Mouse (Mus musculus): Measurements from ENCODE around the gene Lrriq1. TPM values are rescaled to one million over a fixed set of nuclear protein-coding genes. Genes with fewer than 3 reads are reported as not detected.

Gene Lrriq1
- polyA plus RNA-seq, 1 experiment from 2014 or later, result 0.10 TPM

DNA sequence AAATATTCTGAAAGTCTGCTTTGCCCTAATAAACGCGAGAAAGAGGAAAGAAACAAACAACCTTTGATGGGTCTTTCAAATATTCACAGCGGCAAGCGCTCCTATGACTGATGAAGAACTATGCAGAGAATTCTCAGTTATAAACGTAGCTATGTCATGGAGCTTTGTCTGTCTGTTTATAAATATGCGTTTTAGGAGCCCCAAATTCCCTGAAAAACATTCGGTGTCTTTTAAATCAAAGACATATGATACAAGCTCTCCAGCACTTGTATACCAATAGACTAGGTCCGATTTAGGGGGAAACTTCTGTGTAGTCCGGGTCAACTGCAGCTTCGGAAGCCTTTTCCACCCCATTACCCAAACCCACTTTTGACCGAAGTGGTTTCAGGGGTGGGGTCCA, 205.2 kb downstream of the Lrriq1 start:
- no peak overlapping the region for H3K4me2 ChIP-seq (replicated peaks; ENCODE audit: low read depth)
- no peak for TF ChIP-seq CTCF (IDR thresholded peaks at IDR 0.05; ENCODE audit: low read depth)
- no peak for TF ChIP-seq EP300 (optimal IDR thresholded peaks at IDR 0.05)
- H3K36me3 ChIP-seq (ENCODE audit: control insufficient read depth, insufficient read depth, low read length), result no peaks in the 10 kb centered on the region
- H3K4me1 ChIP-seq (replicated peaks; ENCODE audit: control insufficient read depth, insufficient read depth), result no peaks in the 10 kb centered on the region
- no peak for DNase-seq (ENCODE audit: low spot score)
- H3K9ac ChIP-seq (ENCODE audit: low read length), result no peak overlapping the region
- no peak overlapping the region for H3K27ac ChIP-seq (replicated peaks)
- no peak for ATAC-seq (ENCODE audit: low FRiP score, low TSS enrichment)
- peaks cover 28% of the 10 kb centered on the region; the same call in 1 of the 2 replicates for H3K27me3 ChIP-seq (ENCODE audit: control insufficient read depth, insufficient read depth, low read length)
- 3% methylated on average over 11 of the region's 11 CpGs for WGBS
- no peak overlapping the region for H3K4me3 ChIP-seq (ENCODE audit: low read depth, low read length)
- H3K9me3 ChIP-seq (ENCODE audit: control insufficient read depth, low read length), result no peaks in the 10 kb centered on the region

DNA sequence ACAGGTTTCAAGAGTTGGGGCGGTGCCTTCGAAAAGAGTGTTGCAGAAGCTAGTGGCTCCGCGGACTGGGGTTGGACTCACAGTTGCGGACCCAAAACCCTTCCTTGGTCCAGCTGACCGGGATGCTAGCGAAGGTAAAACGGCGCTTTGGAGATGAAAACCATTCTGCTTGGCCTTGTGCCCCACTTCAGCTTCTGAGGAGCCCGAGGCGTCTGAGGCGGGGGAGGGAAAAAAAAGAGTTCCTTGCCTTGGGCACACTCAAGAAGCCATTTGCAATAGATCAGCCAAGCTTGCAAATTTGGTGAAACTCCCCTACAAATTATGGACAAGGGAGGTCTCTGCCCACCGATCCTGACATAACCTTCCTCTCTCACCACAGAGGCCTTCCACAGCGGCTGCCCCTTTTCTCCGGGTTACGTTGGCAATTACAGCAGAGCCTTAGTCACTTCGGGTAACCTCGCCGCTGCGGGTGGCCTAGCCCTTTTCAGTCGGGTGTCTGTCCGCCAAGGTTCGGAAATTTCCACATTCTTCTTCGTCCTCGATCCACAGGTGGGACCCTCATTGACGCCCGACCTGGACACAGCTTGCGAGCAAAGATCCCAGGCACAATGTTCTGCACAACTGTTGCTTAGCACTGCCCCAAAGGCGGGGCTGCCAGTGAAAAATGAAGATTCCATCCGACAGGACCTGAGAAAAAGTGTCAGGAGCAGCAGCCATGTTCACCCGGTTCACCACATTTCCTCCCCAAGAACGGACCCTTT, 206.2 kb downstream of the Lrriq1 start, which contains the start of gene Alx1:
Gene Alx1, minus strand, starts transcription at position 486 of the 761 bp plus-strand sequence.
- WGBS, result 4% methylated on average over 32 of the region's 32 CpGs
- Histone ChIP-seq H3K36me3 (ENCODE audit: control insufficient read depth, insufficient read depth, low read length) (no peaks in the 10 kb centered on the region), H3K4me2 (replicated peaks; ENCODE audit: low read depth) (no peak within 1 kb of the TSS), H3K9ac (ENCODE audit: low read length) (no peak within 1 kb of the TSS), H3K27ac (replicated peaks) (no peak within 1 kb of the TSS), H3K4me1 (replicated peaks; ENCODE audit: control insufficient read depth, insufficient read depth) (no peaks in the 10 kb centered on the region), H3K4me3 (ENCODE audit: low read depth, low read length) (no peak within 1 kb of the TSS), H3K27me3 (ENCODE audit: control insufficient read depth, insufficient read depth, low read length) (peaks cover 28% of the 10 kb centered on the region; the same call in 1 of the 2 replicates), H3K9me3 (ENCODE audit: control insufficient read depth, low read length) (no peaks in the 10 kb centered on the region)
- TF ChIP-seq EP300 (optimal IDR thresholded peaks at IDR 0.05) (no peak), CTCF (IDR thresholded peaks at IDR 0.05; ENCODE audit: low read depth) (no peak)
- ATAC-seq (ENCODE audit: low FRiP score, low TSS enrichment), result no peak
- no peak for DNase-seq (ENCODE audit: low spot score)

DNA sequence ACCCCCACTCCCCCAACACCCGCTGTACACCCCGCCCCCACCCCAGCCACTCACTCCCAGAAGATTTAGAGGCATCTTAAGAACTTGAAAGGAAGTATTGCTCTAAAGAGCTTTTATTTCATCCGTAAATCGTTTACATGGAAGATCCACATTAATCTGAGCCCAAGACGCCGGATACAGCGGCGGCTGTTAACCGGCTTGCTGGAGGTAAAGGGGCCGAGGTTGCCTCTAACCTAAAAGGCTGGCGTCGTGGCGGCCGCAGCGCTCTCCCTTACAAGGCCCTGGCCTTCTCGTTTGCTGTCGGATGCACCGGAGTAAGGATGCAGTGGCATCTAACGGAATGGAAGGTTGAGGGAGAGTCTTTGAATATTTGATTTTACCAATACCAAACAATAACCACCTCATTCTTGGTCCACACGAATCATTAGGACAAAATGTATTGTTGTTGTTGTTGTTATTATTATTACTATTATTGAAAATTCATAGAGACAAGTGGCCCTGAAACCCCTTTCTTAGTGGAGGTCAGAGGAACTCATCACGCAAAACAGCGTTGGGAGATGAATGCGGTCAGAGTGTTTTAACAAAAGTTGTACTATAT, 206.9 kb downstream of the Lrriq1 start:
- H3K9ac ChIP-seq (ENCODE audit: low read length), result no peak overlapping the region
- H3K9me3 ChIP-seq (ENCODE audit: control insufficient read depth, low read length), result no peaks in the 10 kb centered on the region
- TF ChIP-seq CTCF (IDR thresholded peaks at IDR 0.05; ENCODE audit: low read depth), result no peak
- TF ChIP-seq EP300 (optimal IDR thresholded peaks at IDR 0.05), result no peak
- no peak overlapping the region for H3K4me2 ChIP-seq (replicated peaks; ENCODE audit: low read depth)
- peaks cover 24% of the 10 kb centered on the region; the same call in 1 of the 2 replicates for H3K27me3 ChIP-seq (ENCODE audit: control insufficient read depth, insufficient read depth, low read length)
- H3K27ac ChIP-seq (replicated peaks), result no peak overlapping the region
- ATAC-seq (ENCODE audit: low FRiP score, low TSS enrichment) (no peak), DNase-seq (ENCODE audit: low spot score) (no peak)
- H3K4me3 ChIP-seq (ENCODE audit: low read depth, low read length), result no peak overlapping the region
- no peaks in the 10 kb centered on the region for H3K36me3 ChIP-seq (ENCODE audit: control insufficient read depth, insufficient read depth, low read length)
- no peaks in the 10 kb centered on the region for H3K4me1 ChIP-seq (replicated peaks; ENCODE audit: control insufficient read depth, insufficient read depth)
- WGBS, result 2% methylated on average over 23 of the region's 23 CpGs

DNA sequence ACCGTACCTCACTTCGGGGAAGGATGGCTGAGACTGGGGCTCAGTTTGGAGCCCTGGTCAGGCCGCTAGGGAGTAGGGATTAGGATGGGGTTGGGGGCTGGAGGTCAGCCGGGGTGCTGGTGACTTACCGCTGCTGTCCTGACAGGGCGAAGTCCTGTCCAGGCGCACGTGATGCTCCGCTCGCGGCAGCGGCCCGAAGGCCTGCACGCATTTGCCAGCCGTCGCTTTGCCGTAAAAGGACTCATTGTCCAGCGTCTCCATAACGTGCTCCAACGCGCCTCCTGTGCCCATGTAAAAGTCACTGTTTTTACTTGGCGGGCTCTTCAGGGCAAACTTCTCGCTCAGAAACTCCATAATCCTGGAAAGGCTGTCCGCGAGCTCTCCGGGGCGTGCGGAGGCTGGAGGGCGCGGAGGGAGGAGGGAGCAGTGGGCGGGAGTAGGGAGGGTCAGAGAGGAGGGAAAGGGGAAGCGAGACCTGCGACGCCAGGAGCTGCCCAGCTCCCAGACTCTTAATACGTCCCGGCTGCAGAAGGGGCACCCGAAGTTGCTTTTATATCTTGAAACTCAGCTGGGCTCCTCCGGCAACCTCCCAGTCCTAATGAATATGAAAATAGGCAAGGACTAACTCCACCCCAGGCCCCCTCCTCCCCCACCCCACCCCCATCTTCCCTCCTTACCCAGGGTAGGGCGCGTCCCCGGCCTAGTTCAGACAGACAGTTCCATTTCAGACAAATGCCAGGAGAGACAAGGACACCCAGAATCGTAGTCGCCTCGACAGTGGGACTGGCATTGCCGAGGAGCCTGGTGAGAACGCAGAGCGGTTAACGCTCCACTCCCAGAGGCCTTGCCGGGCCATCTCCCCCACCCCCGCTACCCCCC, 207.6 kb downstream of the Lrriq1 start:
- H3K4me2 ChIP-seq (replicated peaks; ENCODE audit: low read depth), result peak overlapping the region; percentile 51
- H3K4me3 ChIP-seq (ENCODE audit: low read depth, low read length), result peak overlapping the region; percentile 39
- TF ChIP-seq EP300 (optimal IDR thresholded peaks at IDR 0.05), result no peak
- no peak overlapping the region for H3K27ac ChIP-seq (replicated peaks)
- H3K36me3 ChIP-seq (ENCODE audit: control insufficient read depth, insufficient read depth, low read length), result no peaks in the 10 kb centered on the region
- no peaks in the 10 kb centered on the region for H3K9me3 ChIP-seq (ENCODE audit: control insufficient read depth, low read length)
- 0 out of 2 replicates have a peak, but pooled peaks have one; percentile 38 for ATAC-seq (ENCODE audit: low FRiP score, low TSS enrichment)
- peaks cover 22% of the 10 kb centered on the region; the same call in 1 of the 2 replicates for H3K27me3 ChIP-seq (ENCODE audit: control insufficient read depth, insufficient read depth, low read length)
- no peaks in the 10 kb centered on the region for H3K4me1 ChIP-seq (replicated peaks; ENCODE audit: control insufficient read depth, insufficient read depth)
- DNase-seq (ENCODE audit: low spot score), result peak; percentile 29
- WGBS, result under 1% methylated on average over 45 of the region's 50 CpGs
- no peak overlapping the region for H3K9ac ChIP-seq (ENCODE audit: low read length)

DNA sequence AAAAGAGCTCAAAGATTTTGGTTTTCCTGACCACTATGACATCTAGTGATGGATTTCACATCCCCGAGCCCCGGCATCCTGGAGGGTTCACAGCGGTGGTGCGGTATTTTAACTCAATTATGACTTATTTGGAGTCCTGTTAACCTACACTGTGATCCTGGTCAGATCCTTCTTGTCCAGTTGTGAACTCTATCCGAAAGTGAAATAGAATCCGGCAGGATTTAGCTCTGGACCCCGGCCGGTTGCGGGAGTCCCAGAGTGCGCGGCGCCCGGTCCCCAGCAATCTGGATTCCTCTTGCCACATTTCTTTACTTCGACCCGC, 208.2 kb downstream of the Lrriq1 start:
- under 1% methylated on average over 15 of the region's 15 CpGs for WGBS
- DNase-seq (ENCODE audit: low spot score) (no peak), ATAC-seq (ENCODE audit: low FRiP score, low TSS enrichment) (no peak)
- Histone ChIP-seq H3K4me1 (replicated peaks; ENCODE audit: control insufficient read depth, insufficient read depth) (no peaks in the 10 kb centered on the region), H3K27me3 (ENCODE audit: control insufficient read depth, insufficient read depth, low read length) (peaks cover 22% of the 10 kb centered on the region; the same call in 1 of the 2 replicates), H3K9ac (ENCODE audit: low read length) (no peak overlapping the region), H3K27ac (replicated peaks) (no peak overlapping the region), H3K36me3 (ENCODE audit: control insufficient read depth, insufficient read depth, low read length) (no peaks in the 10 kb centered on the region), H3K9me3 (ENCODE audit: control insufficient read depth, low read length) (no peaks in the 10 kb centered on the region), H3K4me3 (ENCODE audit: low read depth, low read length) (peak overlapping the region; percentile 39), H3K4me2 (replicated peaks; ENCODE audit: low read depth) (peak overlapping the region; percentile 51)
- no peak for TF ChIP-seq EP300 (optimal IDR thresholded peaks at IDR 0.05)
- no peak for TF ChIP-seq CTCF (IDR thresholded peaks at IDR 0.05; ENCODE audit: low read depth)

Data from stomach, postnatal 0 days (tissue).